Mouse (Mus musculus) bone marrow macrophage, adult 2 months (primary cell): ENCODE measurements around the gene Pex3.

Experiments
- CTCF ChIP-seq: IDR thresholded peaks from 2 replicates; pipeline ENCODE4 v1.5.1; 2012; ENCODE audit warnings: low read depth, mild to moderate bottlenecking, low read length, moderate library complexity
- POLR2A ChIP-seq: IDR thresholded peaks from 2 replicates; pipeline ENCODE4 v1.6.1; 2012; ENCODE audit warnings: mild to moderate bottlenecking, low read depth, low read length, borderline replicate concordance

GRCm38 (mm10) chr10:13572410-13572809, 19.5 kb upstream of the Pex3 start:
- TF ChIP-seq CTCF (no peak), POLR2A (no peak)
